Mouse (Mus musculus) limb, embryonic 12.5 days (tissue): ENCODE measurements around the gene Skp2. TPM values are rescaled to one million over a fixed set of nuclear protein-coding genes. Genes with fewer than 3 reads are reported as not detected.

Experiments used
- ATAC-seq: fragments of 200-750 bp; cut with Nextera tagmentation; 2 replicates; pipeline ENCODE4 v1.8.0; 2017; ENCODE audit warnings: low read depth, moderate TSS enrichment; ENCODE audit not compliant: insufficient number of reproducible peaks, insufficient read depth, low FRiP score, low TSS enrichment
- H3K27ac ChIP-seq: fragments of 300-500 bp; sonication (generic); 2 replicates; pipeline ENCODE4 v1.5.1; 2016; ENCODE audit warnings: mild to moderate bottlenecking, moderate library complexity
- H3K27me3 ChIP-seq: fragments of 300-500 bp; sonication (generic); 2 replicates; pipeline ENCODE4 v1.6.1; 2016; ENCODE audit warnings: mild to moderate bottlenecking, moderate library complexity
- H3K36me3 ChIP-seq: fragments of 300-500 bp; sonication (generic); 2 replicates; pipeline ENCODE4 v1.6.1; 2016; ENCODE audit warnings: mild to moderate bottlenecking, moderate library complexity
- H3K4me1 ChIP-seq: fragments of 300-500 bp; sonication (generic); replicated peaks from 2 replicates; pipeline ENCODE4 v1.6.1; 2016
- H3K4me2 ChIP-seq: fragments of 300-500 bp; sonication (generic); 2 replicates; pipeline ENCODE4 v1.6.1; 2016; ENCODE audit warnings: mild to moderate bottlenecking, moderate library complexity
- H3K4me3 ChIP-seq: fragments of 300-500 bp; sonication (generic); replicated peaks from 2 replicates; pipeline ENCODE4 v1.5.1; 2016; ENCODE audit warnings: mild to moderate bottlenecking
- H3K9ac ChIP-seq: fragments of 300-500 bp; sonication (generic); replicated peaks from 2 replicates; pipeline ENCODE4 v1.6.1; 2016; ENCODE audit warnings: mild to moderate bottlenecking, moderate library complexity
- H3K9me3 ChIP-seq: fragments of 300-500 bp; sonication (generic); 2 replicates; pipeline ENCODE4 v1.6.1; 2016; ENCODE audit warnings: mild to moderate bottlenecking, moderate library complexity
- WGBS: fragments of 180-500 bp; shearing (Covaris S2); methylation state at CpG from one replicate; pipeline ENCODE4 v1.1.7; 2016; 5-methylcytosine and 5-hydroxymethylcytosine counted together
- polyA plus RNA-seq: library from polyadenylated mRNA; unstranded; fragments of >200 nt; fragmentation: Nextera tagmentation; extraction: Ambion mirVana; gene quantifications from 2 replicates; pipeline ENCODE4 v1.2.1, GENCODE M21; 2016

Skp2 gene
- polyA plus RNA-seq, 1 experiment from 2014 or later: 139 TPM

GRCm38 (mm10) chr15:9113556-9113955 is 41.7 kb downstream of the Skp2 start:
- no peaks in the 10 kb centered on the region for H3K27me3 ChIP-seq
- no peak overlapping the region for H3K27ac ChIP-seq
- H3K4me2 ChIP-seq: no peak overlapping the region
- H3K4me3 ChIP-seq: no peak overlapping the region
- no peak for ATAC-seq
- no peak overlapping the region for H3K9ac ChIP-seq
- 85% methylated on average over 9 of the region's 9 CpGs for WGBS
- H3K36me3 ChIP-seq: peaks cover 80% of the 10 kb centered on the region
- no peaks in the 10 kb centered on the region for H3K9me3 ChIP-seq
- H3K4me1 ChIP-seq: no peaks in the 10 kb centered on the region

- H3K36me3 ChIP-seq: peaks cover 75% of the 10 kb centered on the region
- no peaks in the 10 kb centered on the region for H3K9me3 ChIP-seq
- H3K27ac ChIP-seq: no peak overlapping the region
- no peak for ATAC-seq
- H3K4me3 ChIP-seq: no peak overlapping the region
- no peaks in the 10 kb centered on the region for H3K27me3 ChIP-seq
- no peak overlapping the region for H3K4me2 ChIP-seq
- H3K4me1 ChIP-seq: no peaks in the 10 kb centered on the region
- H3K9ac ChIP-seq: no peak overlapping the region
- 84% methylated on average over 3 of the region's 3 CpGs for WGBS
Measured at GRCm38 (mm10) chr15:9111648-9112047, 43.6 kb downstream of the Skp2 start.

GRCm38 (mm10) chr15:9110526-9111347 is 44.5 kb downstream of the Skp2 start:
- no peaks in the 10 kb centered on the region for H3K9me3 ChIP-seq
- no peak overlapping the region for H3K4me2 ChIP-seq
- 83% methylated on average over 6 of the region's 6 CpGs for WGBS
- ATAC-seq: no peak
- no peak overlapping the region for H3K27ac ChIP-seq
- H3K9ac ChIP-seq: no peak overlapping the region
- H3K36me3 ChIP-seq: peaks cover 73% of the 10 kb centered on the region
- no peaks in the 10 kb centered on the region for H3K27me3 ChIP-seq
- H3K4me3 ChIP-seq: no peak overlapping the region
- no peaks in the 10 kb centered on the region for H3K4me1 ChIP-seq

GRCm38 (mm10) chr15:9106303-9107074 is 48.7 kb downstream of the Skp2 start:
- Histone ChIP-seq H3K4me2 (no peak overlapping the region), H3K4me1 (no peaks in the 10 kb centered on the region), H3K36me3 (peaks cover 73% of the 10 kb centered on the region), H3K4me3 (no peak overlapping the region), H3K27me3 (no peaks in the 10 kb centered on the region), H3K9me3 (no peaks in the 10 kb centered on the region), H3K27ac (no peak overlapping the region), H3K9ac (no peak overlapping the region)
- 90% methylated on average over 13 of the region's 13 CpGs for WGBS
- no peak for ATAC-seq

- H3K27me3 ChIP-seq: no peaks in the 10 kb centered on the region
- no peak overlapping the region for H3K9ac ChIP-seq
- no peaks in the 10 kb centered on the region for H3K4me1 ChIP-seq
- no peak overlapping the region for H3K4me3 ChIP-seq
- H3K27ac ChIP-seq: no peak overlapping the region
- peaks cover 87% of the 10 kb centered on the region for H3K36me3 ChIP-seq
- 95% methylated on average over 10 of the region's 10 CpGs for WGBS
- no peak overlapping the region for H3K4me2 ChIP-seq
- ATAC-seq: no peak
- no peaks in the 10 kb centered on the region for H3K9me3 ChIP-seq
Measured at GRCm38 (mm10) chr15:9100446-9101077, 54.7 kb downstream of the Skp2 start.

GRCm38 (mm10) chr15:9096865-9097264 is 58.4 kb downstream of the Skp2 start:
- 96% methylated on average over 4 of the region's 4 CpGs for WGBS
- H3K4me3 ChIP-seq: no peak overlapping the region
- H3K27me3 ChIP-seq: no peaks in the 10 kb centered on the region
- H3K4me1 ChIP-seq: peaks cover 9% of the 10 kb centered on the region
- H3K36me3 ChIP-seq: peaks cover 77% of the 10 kb centered on the region
- no peak overlapping the region for H3K4me2 ChIP-seq
- H3K27ac ChIP-seq: no peak overlapping the region
- no peaks in the 10 kb centered on the region for H3K9me3 ChIP-seq
- ATAC-seq: no peak
- H3K9ac ChIP-seq: no peak overlapping the region

GRCm38 (mm10) chr15:9094366-9094750 is 60.9 kb downstream of the Skp2 start:
- H3K4me3 ChIP-seq: no peak overlapping the region
- H3K9ac ChIP-seq: no peak overlapping the region
- H3K27me3 ChIP-seq: no peaks in the 10 kb centered on the region
- no peaks in the 10 kb centered on the region for H3K9me3 ChIP-seq
- WGBS: 24% methylated on average over 13 of the region's 13 CpGs
- peaks cover 9% of the 10 kb centered on the region for H3K4me1 ChIP-seq
- H3K27ac ChIP-seq: no peak overlapping the region
- peaks cover 64% of the 10 kb centered on the region for H3K36me3 ChIP-seq
- H3K4me2 ChIP-seq: peak overlapping the region; percentile 7; the same call in 1 of the 2 replicates
- ATAC-seq: peak; percentile 87; the same call in 1 of the 2 replicates

GRCm38 (mm10) chr15:9093598-9094365 is 61.4 kb downstream of the Skp2 start:
- H3K4me1 ChIP-seq: peaks cover 9% of the 10 kb centered on the region
- no peaks in the 10 kb centered on the region for H3K27me3 ChIP-seq
- WGBS: 75% methylated on average over 11 of the region's 11 CpGs
- no peak overlapping the region for H3K9ac ChIP-seq
- no peak overlapping the region for H3K27ac ChIP-seq
- no peaks in the 10 kb centered on the region for H3K9me3 ChIP-seq
- peaks cover 64% of the 10 kb centered on the region for H3K36me3 ChIP-seq
- H3K4me3 ChIP-seq: no peak overlapping the region
- ATAC-seq: no peak
- peak overlapping the region; percentile 7; the same call in 1 of the 2 replicates for H3K4me2 ChIP-seq

- Histone ChIP-seq H3K4me3 (no peak overlapping the region), H3K27me3 (no peaks in the 10 kb centered on the region), H3K36me3 (peaks cover 67% of the 10 kb centered on the region), H3K4me2 (no peak overlapping the region), H3K9ac (no peak overlapping the region), H3K27ac (no peak overlapping the region), H3K4me1 (peaks cover 9% of the 10 kb centered on the region), H3K9me3 (no peaks in the 10 kb centered on the region)
- 97% methylated on average over 5 of the region's 5 CpGs for WGBS
- ATAC-seq: no peak
Measured at GRCm38 (mm10) chr15:9090662-9091061, 64.6 kb downstream of the Skp2 start.

GRCm38 (mm10) chr15:9089136-9089720 is 66.0 kb downstream of the Skp2 start:
- ATAC-seq: no peak
- H3K4me2 ChIP-seq: no peak overlapping the region
- peaks cover 3% of the 10 kb centered on the region for H3K4me1 ChIP-seq
- H3K27ac ChIP-seq: no peak overlapping the region
- H3K4me3 ChIP-seq: no peak overlapping the region
- peaks cover 66% of the 10 kb centered on the region for H3K36me3 ChIP-seq
- 65% methylated on average over 2 of the region's 2 CpGs for WGBS
- H3K9ac ChIP-seq: no peak overlapping the region
- no peaks in the 10 kb centered on the region for H3K9me3 ChIP-seq
- no peaks in the 10 kb centered on the region for H3K27me3 ChIP-seq
